Mouse (Mus musculus) erythroblast, adult 5-6 weeks (primary cell): Measurements from ENCODE around the gene Mllt10. TPM values are rescaled to one million over a fixed set of nuclear protein-coding genes. Genes with fewer than 3 reads are reported as not detected.

Experiments used
- ATAC-seq: replicated peaks from 2 replicates; pipeline ENCODE4 v1.8.0; 2016; ENCODE audit warnings: moderate number of reproducible peaks, mild to moderate bottlenecking, moderate TSS enrichment, inconsistent platforms; ENCODE audit not compliant: poor library complexity, low FRiP score, severe bottlenecking
- total RNA-seq, 2 experiments: library from RNA; stranded (forward) in 1 of 2; stranded (reverse) in 1 of 2; fragments of 150-400 nt in 1 of 2; fragments of 200-764, 138-1000 nt in 1 of 2; gene quantifications; 2 replicates each; pipeline versions ENCODE4 v1.2.3 to v1.2.4; 2015 to 2017; ENCODE audit warnings: low replicate concordance in 2 of 2

Gene Mllt10
- total RNA-seq, 2 experiments from 2014 or later: 18.3 to 20.8 TPM

DNA sequence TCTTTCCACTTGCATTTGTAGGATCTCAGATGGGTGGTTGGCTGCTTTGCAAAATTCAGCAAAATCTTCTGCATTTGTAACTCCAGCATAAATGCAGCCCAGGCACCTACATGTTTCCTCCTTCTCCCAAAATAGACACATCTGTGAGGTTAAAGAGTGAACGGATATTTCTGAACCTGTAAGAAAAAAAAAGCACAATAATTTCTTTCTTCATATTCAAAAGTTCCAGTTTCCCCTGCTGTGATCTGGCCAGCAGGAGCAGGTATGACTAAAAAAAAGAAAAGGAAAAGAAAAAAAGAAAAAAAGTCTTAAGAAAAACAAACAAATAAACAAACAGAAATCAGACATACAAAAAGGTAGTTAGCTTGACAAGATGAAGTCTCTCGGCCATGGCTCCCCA, 5.0 kb upstream of the Mllt10 start:
- ATAC-seq: no peak

DNA sequence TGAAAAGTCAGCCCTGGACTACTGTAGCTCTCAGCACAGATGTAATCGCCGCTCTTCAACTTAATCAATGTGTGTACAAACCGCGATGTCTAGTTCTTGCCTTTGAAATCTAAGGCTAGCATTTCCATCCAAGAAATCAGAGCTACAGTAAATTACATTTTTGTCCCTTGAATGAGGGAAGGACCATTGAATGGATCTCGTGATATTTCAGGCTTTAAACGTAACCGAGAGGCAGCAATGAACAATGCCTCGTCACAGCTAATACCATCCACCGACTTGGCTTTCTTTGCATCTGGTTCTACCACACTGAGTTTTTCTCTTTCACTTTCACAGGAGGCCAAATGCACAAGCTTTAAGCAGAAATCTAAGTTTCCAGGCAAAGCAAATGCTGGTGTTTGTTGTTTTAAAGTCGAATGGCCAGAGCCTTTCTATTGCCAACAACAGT, 4.5 kb upstream of the Mllt10 start:
- ATAC-seq: no peak

DNA sequence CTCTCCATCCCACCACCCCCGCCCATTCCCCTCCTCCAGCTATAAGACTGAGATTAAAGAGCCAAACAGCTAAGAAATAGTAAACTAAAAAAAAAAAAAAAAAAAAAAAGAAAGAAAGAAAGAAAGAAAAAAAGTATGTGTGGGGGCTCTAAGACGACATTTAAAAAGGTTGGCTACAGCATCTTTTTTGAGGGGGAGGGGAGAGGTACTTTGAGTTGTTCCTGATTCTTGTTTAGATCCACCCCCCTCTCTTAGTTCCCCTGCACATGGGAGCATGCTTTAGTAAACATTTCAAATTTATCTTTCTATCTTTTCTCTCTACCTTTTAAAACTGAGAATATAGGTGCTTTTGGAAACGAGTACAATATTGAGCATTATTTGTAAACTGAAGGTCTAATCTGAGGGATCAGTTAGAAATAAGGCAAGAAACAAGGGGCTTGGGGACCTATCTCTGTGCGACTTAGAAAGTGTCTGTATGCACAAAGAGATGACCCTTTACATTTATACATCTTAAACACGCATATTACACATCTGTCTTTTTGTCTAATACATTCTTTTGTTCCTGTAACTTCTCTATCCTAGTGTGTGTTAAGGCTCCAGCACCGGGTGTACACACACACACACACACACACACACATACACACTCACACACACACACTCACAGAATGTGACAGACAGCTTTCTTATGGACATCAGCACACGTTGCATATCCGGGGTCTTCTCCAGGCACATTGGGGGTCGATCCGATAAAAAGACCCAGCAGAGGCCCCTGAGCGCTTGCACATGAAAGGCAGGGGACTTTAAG, 3.8 kb upstream of the Mllt10 start:
- no peak for ATAC-seq

DNA sequence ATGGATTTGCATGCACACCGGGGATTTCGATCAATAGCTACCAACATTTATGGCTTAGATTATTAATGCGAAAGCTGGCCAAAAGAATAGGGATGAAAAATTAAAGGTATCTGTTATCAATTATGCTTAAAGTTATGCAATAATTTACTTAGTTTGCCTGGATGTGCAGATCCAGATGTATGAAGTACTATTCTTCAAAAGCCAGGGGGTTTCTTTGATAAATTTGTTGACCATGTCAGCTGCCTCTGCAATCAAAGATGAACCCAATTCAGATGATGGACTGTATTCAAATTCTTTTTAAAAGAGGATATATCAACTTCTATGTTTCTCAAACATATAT, 3.2 kb upstream of the Mllt10 start:
- no peak for ATAC-seq

DNA sequence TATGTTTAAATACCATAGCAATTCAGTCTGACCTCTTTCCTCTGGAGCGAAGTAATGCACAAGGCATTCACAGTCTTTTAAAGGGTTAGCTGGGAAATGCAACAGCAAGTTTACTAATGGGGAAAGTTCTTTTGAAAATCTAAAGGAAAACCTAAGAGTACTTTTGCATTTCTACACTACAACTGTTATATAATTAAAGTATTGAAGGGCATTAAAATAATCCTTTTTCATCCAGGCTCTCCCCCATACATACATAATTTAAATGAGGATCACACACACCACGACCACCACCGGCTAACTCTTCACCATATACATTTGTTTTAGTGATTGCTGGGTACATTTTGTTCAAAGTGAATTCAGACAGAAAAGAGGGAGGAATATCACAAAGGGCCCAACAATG, 2.5 kb upstream of the Mllt10 start:
- ATAC-seq: no peak

DNA sequence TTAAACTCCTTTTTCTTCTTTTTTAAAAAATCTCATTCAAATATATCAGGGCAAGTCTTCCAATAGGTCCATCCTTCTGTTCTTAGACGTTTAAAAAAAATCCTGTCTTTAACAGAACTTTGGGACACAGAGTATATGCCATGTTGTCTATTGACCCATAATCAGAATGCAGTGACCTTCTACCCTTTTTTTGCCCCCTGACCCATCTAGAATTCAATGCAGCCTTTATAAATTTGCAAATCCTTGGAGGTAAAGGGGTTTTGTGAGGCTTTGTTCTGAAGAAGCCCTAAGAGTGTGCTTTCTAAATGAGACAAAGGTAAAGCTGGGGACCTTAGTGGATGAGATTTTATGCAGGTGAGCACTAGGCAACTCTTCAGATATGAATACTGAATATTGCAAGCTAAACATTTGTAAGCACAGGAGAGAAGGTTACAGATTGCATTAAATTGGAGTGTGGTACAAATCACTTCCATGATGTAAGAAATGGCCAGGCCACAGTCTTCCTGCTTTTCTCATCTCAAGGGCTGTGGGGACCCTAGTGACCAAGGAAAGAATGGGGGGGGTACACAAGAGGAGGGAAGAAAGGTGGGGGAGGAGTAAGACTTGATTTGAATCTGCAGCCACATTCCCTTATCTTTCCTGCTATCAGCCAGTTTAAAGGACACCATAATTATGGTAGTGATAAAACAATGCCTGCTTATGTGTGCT, 1.6 kb upstream of the Mllt10 start:
- no peak for ATAC-seq

DNA sequence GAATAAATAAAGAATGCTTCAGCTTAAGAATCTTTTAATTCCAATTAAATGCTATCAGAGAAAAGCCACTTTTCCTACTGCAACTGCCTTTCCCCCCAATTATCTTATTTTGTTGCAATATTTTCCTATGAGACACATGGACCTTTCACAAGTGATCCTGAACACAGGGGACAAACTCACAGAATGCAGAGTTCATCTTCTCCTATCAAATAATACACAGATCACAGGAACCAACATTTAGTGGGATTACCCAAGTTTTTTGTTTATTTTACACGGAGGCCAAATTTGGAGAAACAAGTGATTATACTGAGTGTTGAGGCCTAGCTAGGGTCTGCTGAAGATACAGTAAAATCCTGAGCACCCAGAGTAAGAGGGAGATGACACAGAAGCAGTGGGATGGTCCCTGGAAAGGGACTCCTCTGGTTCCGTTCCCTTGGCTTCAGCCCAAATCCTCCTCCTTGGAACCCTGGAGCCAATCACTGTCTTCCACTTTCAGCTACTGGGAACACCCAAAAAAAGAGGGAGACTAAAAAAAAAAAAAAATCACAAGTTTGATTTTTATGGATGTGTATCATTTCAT, 996 bp upstream of the Mllt10 start:
- no peak for ATAC-seq

DNA sequence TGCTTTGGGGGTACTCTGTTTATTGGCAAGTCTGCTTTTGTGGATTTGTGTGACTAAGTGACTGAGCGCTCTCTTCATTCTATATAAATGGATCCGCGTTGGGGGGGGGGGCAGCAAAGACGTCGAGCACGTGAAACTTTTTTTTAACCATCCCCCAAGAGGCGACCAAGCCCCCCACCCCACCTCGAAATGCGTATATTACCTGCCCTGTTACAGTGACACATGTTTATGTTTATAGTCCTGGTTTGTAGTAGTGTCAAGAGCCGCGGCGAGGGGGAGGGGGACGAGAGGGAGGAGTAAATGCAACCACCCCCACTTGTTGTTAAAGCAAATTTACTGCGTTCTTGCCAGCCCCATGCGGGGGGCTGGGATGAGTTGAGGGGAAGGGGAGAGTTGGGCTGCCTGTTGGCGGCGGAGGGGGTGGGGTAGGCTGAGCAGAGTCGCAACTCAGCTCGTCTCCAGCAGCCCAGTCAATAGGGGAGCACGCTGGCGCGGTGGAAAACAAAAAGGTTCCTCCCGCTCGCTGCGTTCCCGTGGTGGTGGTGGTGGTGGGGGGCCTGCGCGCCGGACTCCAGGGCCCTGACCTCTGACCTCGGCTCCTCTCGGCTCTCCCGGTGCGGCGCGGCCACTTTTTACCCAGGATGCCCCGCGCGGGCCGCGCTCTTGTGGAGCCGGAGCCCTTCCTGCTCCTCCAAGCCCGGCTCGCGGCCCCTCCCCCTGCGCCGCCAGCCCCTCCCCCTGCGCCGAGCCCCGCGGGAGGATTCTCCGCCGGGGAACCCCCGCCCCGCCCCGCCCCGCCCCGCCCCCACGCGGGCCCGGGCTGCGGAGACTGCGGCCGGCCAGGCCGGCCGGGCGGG, 1.1 kb downstream of the Mllt10 start:
- ATAC-seq: peak; percentile 89

DNA sequence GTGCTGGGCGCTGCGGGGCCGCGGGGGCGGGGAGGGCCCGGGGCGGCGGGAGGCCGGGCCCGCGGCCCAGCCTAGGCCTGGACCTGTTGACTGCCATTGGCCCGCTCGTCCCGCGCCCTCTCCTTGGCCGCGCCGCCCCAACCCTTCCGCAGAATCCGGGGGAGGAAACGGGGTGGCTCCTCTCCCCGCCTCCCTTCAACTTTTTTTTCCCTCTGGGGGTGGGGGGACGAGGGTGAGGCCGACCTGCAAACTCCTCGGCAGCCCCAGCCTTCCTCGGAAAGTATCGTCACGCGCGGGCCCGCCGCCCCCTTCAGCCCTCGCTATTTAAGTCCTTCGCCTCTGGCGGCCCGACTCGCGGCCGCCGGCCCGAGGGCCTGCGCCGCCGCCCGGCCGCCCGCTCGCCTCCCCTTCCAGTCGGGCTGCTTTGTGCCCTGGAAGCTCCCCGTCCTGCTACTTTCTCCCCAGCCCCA, 1.8 kb downstream of the Mllt10 start:
- peak; percentile 77 for ATAC-seq

DNA sequence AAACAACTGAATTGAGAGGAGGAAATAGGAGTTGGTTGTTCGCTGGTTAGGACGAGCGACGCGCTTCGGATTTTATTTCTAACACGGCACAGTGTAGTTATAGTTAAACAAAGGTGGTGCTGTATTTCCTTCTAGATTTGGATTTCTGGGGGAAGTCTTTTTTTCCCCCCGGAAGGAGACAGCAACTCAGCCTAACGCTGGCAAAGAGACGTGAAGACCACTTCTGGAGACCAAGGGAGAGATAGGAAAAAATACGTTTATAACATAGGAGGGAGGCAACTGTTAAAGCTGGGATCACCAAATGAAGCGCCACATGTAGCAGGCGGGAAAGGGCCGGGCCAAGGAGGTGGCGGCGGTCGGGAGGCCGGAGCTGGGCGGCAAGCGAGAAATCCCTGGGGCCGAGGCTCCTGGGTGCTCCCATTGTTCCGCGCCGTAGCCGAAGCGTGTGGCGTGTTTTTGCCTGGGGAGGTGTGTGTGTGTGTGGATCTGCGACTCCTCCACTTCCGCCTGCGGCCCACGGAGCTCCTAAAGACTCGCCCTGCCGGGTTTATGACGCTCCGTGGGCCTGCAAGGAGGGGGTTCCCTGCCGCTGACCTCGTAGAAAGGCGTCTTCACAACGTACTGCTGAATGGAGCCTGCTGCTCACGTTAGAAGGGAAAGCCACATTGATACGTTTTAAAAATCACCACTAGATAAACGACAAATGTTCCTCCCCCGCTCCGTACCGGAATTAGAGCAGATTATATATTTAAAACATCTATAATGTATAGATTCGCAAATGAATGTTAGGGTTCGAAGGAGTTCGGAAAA, 2.5 kb downstream of the Mllt10 start:
- ATAC-seq: peak; percentile 69

DNA sequence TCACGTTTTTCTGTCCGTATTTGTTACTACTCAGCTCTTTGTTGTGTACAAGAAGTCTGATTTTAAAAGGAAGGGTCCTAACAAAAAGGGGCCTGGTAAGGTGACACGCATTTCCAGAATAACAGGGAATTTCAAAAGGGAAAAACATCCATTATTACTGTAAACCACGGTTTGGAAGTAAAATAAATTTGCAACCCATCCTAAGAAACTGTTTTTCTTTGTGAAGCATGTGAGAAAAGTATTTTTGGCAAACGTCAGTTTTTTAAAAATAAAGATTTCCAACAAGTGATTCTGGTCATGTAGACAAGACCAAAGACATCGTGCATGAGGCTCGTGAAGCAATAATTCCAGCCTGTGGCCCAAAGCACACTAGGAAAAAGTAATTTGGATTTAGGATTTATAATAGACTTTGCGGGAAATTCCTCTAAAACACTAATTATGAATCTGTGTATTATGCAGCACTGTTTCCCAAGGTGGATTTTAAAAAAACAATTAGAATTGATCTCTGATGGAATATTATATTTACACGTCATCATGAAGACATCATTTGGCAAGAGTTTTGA, 3.2 kb downstream of the Mllt10 start:
- no peak for ATAC-seq

DNA sequence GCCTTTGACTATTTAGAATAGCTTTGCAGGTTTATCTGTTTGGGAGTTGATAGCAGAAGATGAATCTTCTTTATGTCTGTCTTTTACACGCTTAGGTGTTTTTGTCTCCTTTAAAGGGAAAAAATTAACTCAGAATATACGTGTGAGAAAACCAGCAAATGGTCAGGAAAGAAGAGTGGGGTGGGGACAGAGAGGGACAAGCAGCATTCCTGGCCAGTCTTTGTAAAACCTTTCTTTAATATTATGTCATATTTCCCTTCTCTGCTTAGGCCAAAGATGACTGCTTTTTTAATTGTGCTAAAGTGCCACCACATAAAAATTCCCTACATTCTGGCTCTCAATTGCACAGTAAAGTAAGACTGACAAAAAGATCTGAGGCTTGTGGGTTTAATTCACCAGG, 4.0 kb downstream of the Mllt10 start:
- no peak for ATAC-seq

DNA sequence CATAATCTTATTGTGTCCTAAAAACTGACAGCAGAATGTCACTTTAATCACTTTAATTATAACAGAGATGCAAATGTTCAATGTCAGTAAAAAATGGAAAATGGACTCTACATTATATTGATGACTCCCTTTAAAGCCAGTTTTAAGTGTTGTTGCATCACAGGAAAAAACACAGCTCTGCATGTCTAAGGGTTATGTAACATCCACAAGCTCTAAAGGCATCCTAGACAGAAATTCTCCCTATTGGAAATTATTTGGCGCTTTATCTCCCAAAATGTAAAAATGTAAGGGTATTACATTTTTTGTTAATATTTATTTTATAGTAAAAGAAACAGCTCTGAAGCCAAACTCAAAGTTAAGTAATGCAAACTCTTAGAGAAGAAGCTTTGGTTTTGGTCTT, 4.9 kb downstream of the Mllt10 start:
- no peak for ATAC-seq

DNA sequence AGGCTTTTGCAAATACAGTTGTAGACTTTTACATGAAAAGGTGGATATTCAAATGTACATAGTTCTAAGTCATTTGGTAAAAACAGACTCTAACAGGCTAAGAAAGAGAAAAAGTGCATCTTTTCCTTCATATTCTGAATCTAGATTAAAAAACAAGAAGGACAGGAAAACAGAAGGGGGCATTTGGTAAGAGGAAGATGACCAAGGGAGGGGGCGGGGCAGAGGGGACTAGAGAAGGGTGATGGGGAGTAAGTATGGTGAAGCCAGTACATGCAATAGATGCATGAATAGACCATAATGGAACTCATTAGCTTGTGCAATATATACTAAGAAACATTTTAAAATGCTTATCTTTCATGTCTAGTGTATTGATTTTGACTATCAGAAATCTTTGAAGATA, 5.4 kb downstream of the Mllt10 start:
- no peak for ATAC-seq

DNA sequence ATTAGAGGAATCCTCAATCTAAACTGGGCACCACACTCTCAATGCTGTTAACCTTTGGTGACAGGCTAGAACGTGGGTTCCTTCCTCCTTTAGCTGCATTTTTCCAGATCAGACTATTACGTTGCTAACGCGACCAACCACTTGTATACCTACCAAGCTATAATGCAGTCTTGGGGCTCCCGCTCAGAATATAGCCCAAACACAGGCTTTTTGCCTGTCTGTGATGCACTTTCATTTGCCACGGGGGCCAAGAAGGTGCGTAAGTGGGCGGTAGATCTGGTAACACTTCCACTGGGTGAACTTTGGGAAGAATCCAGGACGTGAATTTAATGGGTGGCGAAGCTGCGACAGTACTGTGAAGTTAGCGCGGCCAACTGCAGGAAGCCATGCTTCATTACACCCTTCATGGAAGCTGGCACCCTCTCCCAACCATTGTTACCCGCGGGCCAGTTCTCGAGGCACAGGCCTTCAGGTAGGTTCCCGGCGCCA, 8.8 kb downstream of the Mllt10 start:
- peak; percentile 42 for ATAC-seq

DNA sequence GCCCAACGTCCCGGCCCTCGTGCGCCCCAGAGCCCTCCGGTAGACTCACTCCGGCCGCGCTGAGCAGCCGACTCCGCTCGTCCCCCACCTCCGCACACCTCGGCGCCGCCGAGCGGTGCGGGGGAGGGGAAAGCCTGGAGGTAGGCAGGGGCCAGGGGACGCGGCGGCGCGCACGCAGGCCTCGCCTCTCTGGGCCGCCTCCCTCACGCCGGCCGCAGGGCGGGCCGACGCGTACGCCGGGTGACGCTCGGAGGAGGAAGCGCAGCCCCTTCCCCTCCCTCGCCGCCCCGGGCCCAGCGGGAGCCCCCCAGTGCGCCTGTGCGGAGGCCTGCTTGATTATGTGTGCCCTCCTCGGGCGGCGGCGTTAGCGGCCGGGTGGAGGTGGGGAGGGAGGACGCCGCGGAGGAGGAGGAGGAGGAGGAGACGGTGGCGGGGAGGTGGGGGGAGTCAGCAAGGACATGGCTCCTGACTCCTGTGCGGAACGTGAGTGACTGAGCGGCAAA, 9.4 kb downstream of the Mllt10 start:
- ATAC-seq: peak; percentile 82

DNA sequence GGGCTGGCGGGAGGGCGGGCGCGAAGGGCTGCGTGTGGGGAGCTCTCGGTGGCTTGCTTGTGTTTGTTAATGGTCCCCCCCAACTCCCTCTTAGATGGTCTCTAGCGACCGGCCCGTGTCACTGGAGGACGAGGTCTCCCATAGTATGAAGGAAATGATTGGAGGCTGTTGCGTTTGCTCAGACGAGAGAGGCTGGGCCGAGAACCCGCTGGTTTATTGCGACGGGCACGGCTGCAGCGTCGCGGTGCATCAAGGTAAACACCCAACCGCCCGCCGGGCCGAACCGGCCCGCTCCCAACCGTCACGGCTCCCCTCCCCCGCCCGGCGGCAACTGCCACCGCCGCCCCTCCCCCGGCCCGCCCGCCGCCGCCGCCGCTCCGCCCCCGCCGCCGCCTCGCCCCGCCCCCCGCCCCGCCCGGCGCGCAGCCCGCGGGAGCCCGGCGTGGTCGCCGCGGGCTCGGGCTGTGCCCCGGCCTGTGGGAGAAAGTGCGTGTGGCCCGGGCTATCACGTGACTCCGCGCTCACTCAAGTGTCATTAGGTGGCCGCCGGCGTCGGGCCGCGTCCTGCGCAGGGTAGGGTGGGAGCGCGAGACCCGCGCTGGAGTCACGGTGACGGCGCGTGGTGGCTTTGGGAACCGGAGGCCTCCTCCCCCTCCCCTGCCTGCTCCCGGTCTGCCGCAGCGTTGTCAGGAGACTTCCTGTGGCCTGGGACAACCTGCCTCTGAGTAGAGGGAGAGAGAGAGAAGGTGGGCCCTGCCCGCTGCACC, 10.1 kb downstream of the Mllt10 start:
- ATAC-seq: peak; percentile 69

DNA sequence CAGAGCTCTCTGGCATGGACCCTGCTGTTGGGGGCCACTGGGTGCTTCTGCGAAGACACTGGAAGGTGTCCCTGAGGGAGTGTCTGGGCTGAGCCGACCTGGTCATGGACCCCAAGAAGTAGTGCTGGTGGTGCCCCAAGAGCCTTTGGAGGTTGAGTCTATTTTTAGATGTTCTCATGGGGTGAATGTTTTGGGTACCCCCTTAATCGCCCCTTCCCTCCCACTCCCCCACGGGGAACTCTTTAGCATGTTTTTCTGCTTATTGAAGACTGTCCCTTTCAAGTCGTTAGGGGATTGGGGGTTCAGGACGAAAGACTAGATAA, 10.6 kb downstream of the Mllt10 start:
- no peak for ATAC-seq
